Comparison of ENCODE assay signal across 22 mouse cellular contexts in genomic region chr9:58272068-58272541, GRCm38 (mm10). TPM values are rescaled to one million over a fixed set of nuclear protein-coding genes. Genes with fewer than 3 reads are reported as not detected.
A peak's percentile ranks its signal among the peaks of the same experiment; 100 is the strongest.
DNase-seq lines count a peak whose midpoint lies in the region; ATAC-seq and TF ChIP-seq lines count a peak whose summit lies in the region.
"Had no signal": no experiment of that assay in that cellular context is flagged by ENCODE, and none has a peak within 500 bp of the region (broad histone marks: within the 10 kb centered on the region; RNA-seq: fewer than 3 reads in every experiment).

No protein-coding gene starts in this region.

- DNase-seq in heart, postnatal 0 days (ENCODE audit: low spot score): peak; percentile 8
- no peak for DNase-seq in heart, postnatal 36 days
- DNase-seq in spleen, adult 2 months (ENCODE audit: low read depth in 1 of 2, low spot score in 2 of 2): peak; percentile 54 to 57
- no peak for DNase-seq in spleen, postnatal 14 days (ENCODE audit: low spot score in 2 of 2)
- DNase-seq in R1 (ENCODE audit: low read depth, low spot score): peak; percentile 82
- no peak for DNase-seq in T-cell, adult 2 months (ENCODE audit: low spot score)
- DNase-seq in frontal cortex, postnatal 14 days (ENCODE audit: low spot score in 2 of 2): no peak
- DNase-seq: adrenal gland, adult 2 months; cerebellum, adult 9-10 months; gastrocnemius, postnatal 25 days; lung, postnatal 10 days; right cerebral cortex, postnatal 25 days; thymus, postnatal 25 days had no signal

- intact Hi-C loops in heart, postnatal 36 days (cut with DNase I): no loop called here

- H3K4me2 ChIP-seq in heart, postnatal 0 days (ENCODE audit: low read depth, low read length): no peak overlapping the region
- H3K4me2 ChIP-seq: hindbrain, embryonic 12.5 days; limb, embryonic 13.5 days; midbrain, embryonic 11.5 days; neural tube, embryonic 12.5 days had no signal

- no peak overlapping the region for H3K27ac ChIP-seq in heart, postnatal 0 days (ENCODE audit: low read depth)
- peak overlapping the region; percentile 93 for H3K27ac ChIP-seq in spleen, adult 2 months (ENCODE audit: insufficient read depth, low read length)
- H3K27ac ChIP-seq: embryonic facial prominence, embryonic 10.5 days; hindbrain, embryonic 12.5 days; limb, embryonic 13.5 days; liver, embryonic 14.5 days; neural tube, embryonic 12.5 days had no signal

- 60% methylated on average over 2 of the region's 2 CpGs for WGBS in heart, postnatal 0 days
- 53% methylated on average over 2 of the region's 2 CpGs for WGBS in spleen, adult 2 months

- TF ChIP-seq CTCF in heart, postnatal 0 days (IDR thresholded peaks at IDR 0.05; ENCODE audit: low read depth): no peak
- TF ChIP-seq CTCF in spleen, adult 2 months (IDR thresholded peaks at IDR 0.05; ENCODE audit: extremely low read depth, insufficient read depth, insufficient read length, insufficient replicate concordance): no peak

- H3K36me3 ChIP-seq in heart, postnatal 0 days (replicated peaks; ENCODE audit: control insufficient read depth, insufficient read depth, low read length): no peaks in the 10 kb centered on the region
- H3K36me3 ChIP-seq in spleen, adult 2 months (ENCODE audit: control insufficient read depth, insufficient read depth, low read length): no peaks in the 10 kb centered on the region
- H3K36me3 ChIP-seq: embryonic facial prominence, embryonic 10.5 days; hindbrain, embryonic 12.5 days; limb, embryonic 13.5 days; neural tube, embryonic 12.5 days had no signal

- no peaks in the 10 kb centered on the region for H3K9me3 ChIP-seq in heart, postnatal 0 days (replicated peaks; ENCODE audit: control insufficient read depth, low read length)
- H3K9me3 ChIP-seq: embryonic facial prominence, embryonic 10.5 days; hindbrain, embryonic 12.5 days; limb, embryonic 13.5 days; neural tube, embryonic 12.5 days had no signal

- H3K9ac ChIP-seq in heart, postnatal 0 days (replicated peaks; ENCODE audit: low read depth, low read length): no peak overlapping the region
- H3K9ac ChIP-seq: hindbrain, embryonic 12.5 days; limb, embryonic 13.5 days; liver, embryonic 14.5 days; neural tube, embryonic 12.5 days had no signal

- no peak for ATAC-seq in heart, postnatal 0 days (ENCODE audit: insufficient read depth, low read depth)
- ATAC-seq in neutrophil, adult 5-6 weeks (ENCODE audit: extremely low read depth, insufficient number of reproducible peaks, low FRiP score, poor library complexity, severe bottlenecking): peak; percentile 7; the same call in 1 of the 2 replicates

- H3K4me1 ChIP-seq in heart, postnatal 0 days (ENCODE audit: control insufficient read depth, insufficient read depth): peaks cover 16% of the 10 kb centered on the region
- peaks cover 36% of the 10 kb centered on the region; the same call in 1 of the 2 replicates for H3K4me1 ChIP-seq in spleen, adult 2 months (ENCODE audit: control insufficient read depth, insufficient read depth, insufficient read length)

- no peak overlapping the region for H3K4me3 ChIP-seq in heart, postnatal 0 days (ENCODE audit: low read depth, low read length)
- no peak overlapping the region for H3K4me3 ChIP-seq in spleen, adult 2 months (ENCODE audit: extremely low read depth, insufficient read depth, insufficient read length)
- H3K4me3 ChIP-seq: embryonic facial prominence, embryonic 10.5 days; hindbrain, embryonic 12.5 days; limb, embryonic 13.5 days; neural tube, embryonic 12.5 days had no signal

- TF ChIP-seq POLR2A in spleen, adult 2 months (IDR thresholded peaks at IDR 0.05; ENCODE audit: low read depth, low read length): no peak

- TF ChIP-seq EP300 in heart, postnatal 0 days (IDR thresholded peaks at IDR 0.05; ENCODE audit: low read depth): no peak

- no peaks in the 10 kb centered on the region for H3K27me3 ChIP-seq in heart, postnatal 0 days (ENCODE audit: control insufficient read depth, insufficient read depth, low read length)
- no peaks in the 10 kb centered on the region for H3K27me3 ChIP-seq in spleen, adult 2 months (ENCODE audit: control insufficient read depth, insufficient read depth, low read length)
- H3K27me3 ChIP-seq: hindbrain, embryonic 12.5 days; limb, embryonic 13.5 days; neural tube, embryonic 12.5 days had no signal

RNA-seq across cellular contexts. Expression of gene Stoml1, which starts 19.1 kb away (rescaled TPM):
- 16.4 and 52.8 TPM in 2 replicates for total RNA-seq in heart, postnatal 0 days (2014; rRNA removed; ENCODE audit: low replicate concordance)
- 21.7 and 23.3 TPM in 2 replicates for polyA plus RNA-seq in heart, postnatal 0 days (2015; fragmentation: Nextera tagmentation; extraction: Ambion mirVana)
- 10 to 100 TPM; 10.2 to 10.4 TPM for total RNA-seq in heart, postnatal 36 days (2021)
- polyA plus RNA-seq in spleen, adult 2 months (2012; rRNA removed): 55.5 and 63.5 TPM in 2 replicates
- total RNA-seq in neutrophil, adult 5-6 weeks (2017): 32.3 and 37.6 TPM in 2 replicates

RNA-seq across cellular contexts. Expression of gene Pml, which starts 22.5 kb away (rescaled TPM):
- 11.4 and 15.0 TPM in 2 replicates for total RNA-seq in heart, postnatal 0 days (2014; rRNA removed; ENCODE audit: low replicate concordance)
- 5.2 and 5.6 TPM in 2 replicates for polyA plus RNA-seq in heart, postnatal 0 days (2015; fragmentation: Nextera tagmentation; extraction: Ambion mirVana)
- 1 to 10 TPM; 8.3 to 9.5 TPM for total RNA-seq in heart, postnatal 36 days (2021)
- polyA plus RNA-seq in spleen, adult 2 months (2012; rRNA removed): 91.6 and 121 TPM in 2 replicates
- total RNA-seq in neutrophil, adult 5-6 weeks (2017): 91.2 and 103 TPM in 2 replicates

RNA-seq across cellular contexts. Expression of gene Loxl1, which starts 40.9 kb away (rescaled TPM):
- total RNA-seq in heart, postnatal 0 days (2014; rRNA removed; ENCODE audit: low replicate concordance): 44.1 and 61.7 TPM in 2 replicates
- 39.2 and 40.7 TPM in 2 replicates for polyA plus RNA-seq in heart, postnatal 0 days (2015; fragmentation: Nextera tagmentation; extraction: Ambion mirVana)
- total RNA-seq in heart, postnatal 36 days (2021): 10 to 100 TPM; 29.6 TPM
- 26.6 and 29.5 TPM in 2 replicates for polyA plus RNA-seq in spleen, adult 2 months (2012; rRNA removed)
- not detected in 2 replicates for total RNA-seq in neutrophil, adult 5-6 weeks (2017)
- total RNA-seq: common myeloid progenitor, adult 5-6 weeks; MEL had no signal

Comparison
In these comparisons a context has a peak if more than half of its experiments do, and no peak if none do; other contexts are left out.
1. DNase-seq: peak in heart, postnatal 0 days (single experiment), spleen, adult 2 months (2 of 2) and R1 (single experiment); none in heart, postnatal 36 days (0 of 2), spleen, postnatal 14 days (0 of 2), T-cell, adult 2 months (single experiment) and frontal cortex, postnatal 14 days (0 of 2).
2. RNA of gene Loxl1, which starts 40.9 kb away (total RNA-seq): 44.1 to 61.7 TPM in heart, postnatal 0 days and 29.6 TPM in heart, postnatal 36 days; not detected in neutrophil, adult 5-6 weeks; every median in the first group is over 10 times any median in the second.